Mouse (Mus musculus) c-Kit-positive CD71-negative TER-119-negative erythroid progenitor cells, embryonic 14.5 days (primary cell): ENCODE measurements around the gene Agpat1.

ENCODE experiments used
- DNase-seq: peaks from one replicate; pipeline ENCODE4 v3.0.0-alpha.2; 2013; ENCODE audit warnings: low read depth

Agpat1 gene

DNA sequence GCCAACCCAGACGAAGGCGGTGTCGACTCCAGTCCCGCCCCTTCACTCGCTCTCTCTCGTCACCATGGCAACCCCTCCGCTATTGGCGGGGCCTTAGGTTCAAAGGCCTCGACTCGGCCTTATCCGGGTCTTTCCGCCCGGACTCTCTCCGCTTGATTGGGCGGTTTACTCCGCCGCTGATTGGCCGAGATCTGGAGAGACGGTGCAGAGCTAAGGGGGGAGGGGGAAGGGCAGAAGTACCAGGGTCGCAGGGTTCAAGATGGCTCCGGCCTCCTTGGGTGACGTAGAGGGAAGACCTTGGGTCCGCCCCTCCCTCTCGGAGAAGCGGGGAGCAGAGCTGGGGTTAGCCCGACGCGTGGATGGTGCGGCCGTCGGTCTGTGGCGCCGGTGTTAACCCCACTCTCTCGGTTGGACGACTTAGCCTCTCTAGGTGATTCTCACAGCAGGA, at the start of gene Agpat1:
Agpat1 (plus strand) TSS at position 202 of the 448 bp plus-strand sequence.
- DNase-seq = peak; percentile 99

DNA sequence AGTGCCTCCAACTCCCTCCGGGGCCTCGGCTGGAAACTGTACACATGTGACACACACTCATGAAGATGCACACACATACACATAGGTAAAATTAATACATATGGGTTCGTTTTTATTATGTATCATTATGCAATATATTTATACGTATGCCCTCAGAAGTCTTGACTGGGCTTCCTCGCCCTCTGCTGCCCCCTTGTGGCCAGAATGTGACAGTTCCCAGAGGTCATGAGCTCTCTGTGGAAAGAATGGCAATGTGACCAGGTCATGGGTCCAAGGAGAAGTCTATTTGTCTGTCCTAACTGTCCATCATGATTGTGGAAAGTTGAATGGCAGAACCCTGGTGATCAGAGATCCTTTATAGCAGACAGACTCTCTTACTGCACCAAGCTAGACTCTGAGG, 48.6 kb upstream of the Agpat1 start:
- DNase-seq = peak; percentile 70

DNA sequence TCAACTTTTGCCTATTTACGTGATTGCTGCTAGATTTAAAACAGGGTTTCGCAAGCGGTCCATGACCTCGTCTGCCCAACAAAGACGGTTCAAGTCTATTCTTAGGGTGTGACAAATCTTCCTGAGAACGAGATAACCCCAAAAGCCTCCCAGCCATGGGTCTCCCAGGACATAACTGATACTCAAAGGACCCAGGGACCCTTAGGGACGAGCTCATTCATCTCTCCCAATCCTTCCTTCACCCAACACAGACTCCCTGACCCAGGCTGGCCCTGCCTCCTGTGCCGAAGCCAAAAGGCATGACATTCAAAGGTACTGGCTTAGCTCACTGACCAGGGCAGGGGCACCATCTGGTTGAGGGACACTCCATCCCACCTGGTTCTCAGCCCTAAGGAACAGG, 47.7 kb upstream of the Agpat1 start:
- DNase-seq = no peak

DNA sequence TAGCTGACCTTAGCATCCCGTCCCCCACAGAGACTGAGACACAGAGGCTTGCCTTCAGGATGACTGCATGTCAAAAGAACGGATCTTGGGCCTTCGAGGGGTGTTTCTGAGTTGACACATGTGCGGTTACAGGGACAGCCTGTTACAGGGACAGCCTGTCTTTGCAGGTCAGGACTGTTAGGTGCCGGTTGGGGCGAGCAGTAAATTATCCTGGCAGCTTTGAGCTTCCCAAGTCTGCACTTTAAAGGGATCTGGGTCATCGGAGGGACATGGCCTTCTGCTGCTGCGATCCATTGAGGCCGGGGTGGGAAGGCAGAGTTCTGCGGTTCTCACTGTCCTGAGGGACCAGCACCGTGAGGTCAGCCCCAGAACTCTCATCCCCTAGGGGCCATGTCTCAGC, 46.7 kb upstream of the Agpat1 start:
- DNase-seq = no peak

DNA sequence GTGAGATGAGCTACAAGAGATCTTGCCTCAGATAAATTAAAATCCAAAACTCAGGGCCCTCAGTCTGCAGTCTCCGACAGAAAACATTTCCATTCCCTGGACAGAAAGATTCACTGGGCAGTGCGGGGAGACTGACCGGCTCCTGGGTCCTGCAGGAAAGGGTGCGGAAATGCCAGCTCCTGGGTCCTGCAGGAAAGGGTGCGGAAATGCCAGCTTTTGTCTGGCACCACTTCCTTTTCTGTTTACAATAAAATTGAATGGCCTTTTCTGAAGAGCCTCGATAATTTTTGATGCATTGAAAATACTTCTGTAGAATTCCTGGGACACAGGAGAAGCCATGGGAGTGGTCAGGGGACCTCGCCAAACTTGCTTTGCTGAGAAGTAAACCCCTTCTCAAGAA, 44.9 kb upstream of the Agpat1 start:
- no peak for DNase-seq

DNA sequence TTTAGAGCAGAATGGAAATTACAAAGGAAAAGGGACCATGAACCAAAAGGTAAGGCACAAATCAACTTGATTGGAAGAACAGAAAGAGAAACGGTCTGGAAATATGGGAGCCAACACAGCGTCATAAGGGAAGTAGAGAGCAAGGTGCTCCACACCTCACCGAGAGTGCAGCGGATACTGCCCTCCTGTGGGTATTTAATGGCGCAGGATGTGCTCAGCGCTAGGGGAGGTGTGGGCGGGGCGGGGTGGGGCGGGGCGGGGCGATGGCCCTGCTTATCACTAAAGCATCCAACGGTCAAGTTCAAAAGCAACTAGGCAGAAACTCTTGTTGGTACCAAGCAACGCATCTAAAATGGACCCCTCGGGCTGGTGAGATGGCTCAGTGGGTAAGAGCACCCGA, 44.2 kb upstream of the Agpat1 start:
- DNase-seq = no peak

DNA sequence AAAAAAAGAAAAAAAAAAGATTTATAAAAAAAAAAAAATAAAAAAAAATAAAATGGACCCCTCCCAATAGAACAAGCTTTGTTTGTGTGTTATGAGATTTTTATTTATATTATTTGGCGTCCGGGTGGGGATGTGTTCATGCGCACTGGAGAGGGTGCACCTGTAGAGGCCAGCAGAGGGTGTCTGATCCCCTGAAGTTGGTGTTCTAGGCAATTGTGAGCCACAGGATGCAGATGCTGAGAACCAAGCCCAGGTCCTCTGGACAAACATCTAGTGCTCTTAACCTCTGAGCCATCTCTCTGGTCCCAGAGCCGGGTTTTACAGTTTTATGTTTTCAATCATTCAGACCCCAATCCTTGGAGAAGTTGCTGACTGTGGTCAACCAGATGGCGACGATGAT, 43.6 kb upstream of the Agpat1 start:
- no peak for DNase-seq

DNA sequence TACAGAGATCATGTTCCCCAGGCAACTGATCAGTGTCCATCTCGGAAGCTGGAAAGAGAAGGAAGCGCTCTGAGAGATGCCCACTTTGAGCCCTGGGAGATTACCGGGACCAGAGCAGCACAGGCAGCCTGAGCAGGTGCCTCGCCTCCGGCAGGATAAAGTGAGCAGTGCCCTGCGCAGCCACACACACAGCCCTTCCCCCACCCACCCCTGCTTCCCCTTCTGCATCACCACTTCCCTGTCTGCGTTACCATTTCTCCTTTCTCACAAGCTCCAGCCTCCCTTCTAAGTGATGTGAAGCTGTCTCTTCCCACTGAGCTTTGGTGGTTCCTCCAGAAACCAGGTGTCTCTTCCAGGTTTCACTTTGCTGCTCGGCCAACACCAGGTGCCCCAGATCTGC, 42.9 kb upstream of the Agpat1 start:
- peak; percentile 37 for DNase-seq

DNA sequence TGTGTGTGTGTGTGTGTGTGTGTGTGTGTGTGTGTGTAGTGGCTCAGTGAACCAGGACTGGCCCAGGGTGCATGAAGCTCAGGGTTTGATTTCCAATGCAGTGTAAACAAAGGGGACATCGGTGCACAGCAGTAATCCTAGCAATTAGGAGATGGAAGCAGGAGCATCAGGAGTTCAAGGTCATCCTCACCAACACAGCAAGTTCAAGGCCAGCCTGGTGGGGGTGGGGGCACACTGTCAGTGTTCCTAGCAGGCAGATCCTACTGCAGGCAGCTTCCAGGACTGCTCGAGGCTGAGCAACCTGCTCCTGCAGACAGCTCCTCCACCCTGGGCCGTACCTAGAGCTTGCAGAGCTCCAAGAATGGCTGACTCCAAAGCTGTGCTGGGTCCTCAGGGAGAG, 41.5 kb upstream of the Agpat1 start:
- DNase-seq = no peak

DNA sequence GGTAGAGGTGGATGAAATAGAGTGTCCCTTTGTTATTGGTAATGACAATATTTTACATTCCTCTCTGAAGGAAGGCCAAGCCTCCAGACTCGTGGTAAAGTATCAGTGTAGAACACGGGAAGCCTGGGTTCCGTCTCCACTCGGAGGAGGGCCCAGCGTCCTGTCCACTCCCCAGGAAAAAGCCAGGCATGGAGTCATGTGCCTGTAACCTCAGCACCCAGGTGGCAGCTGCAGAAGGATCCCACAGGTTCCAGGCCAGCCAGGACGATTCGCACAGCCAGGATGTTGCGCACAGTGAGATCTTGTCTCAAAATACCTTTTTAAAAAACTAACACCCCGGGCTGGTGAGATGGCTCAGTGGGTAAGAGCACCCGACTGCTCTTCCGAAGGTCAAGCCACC, 40.7 kb upstream of the Agpat1 start:
- no peak for DNase-seq

DNA sequence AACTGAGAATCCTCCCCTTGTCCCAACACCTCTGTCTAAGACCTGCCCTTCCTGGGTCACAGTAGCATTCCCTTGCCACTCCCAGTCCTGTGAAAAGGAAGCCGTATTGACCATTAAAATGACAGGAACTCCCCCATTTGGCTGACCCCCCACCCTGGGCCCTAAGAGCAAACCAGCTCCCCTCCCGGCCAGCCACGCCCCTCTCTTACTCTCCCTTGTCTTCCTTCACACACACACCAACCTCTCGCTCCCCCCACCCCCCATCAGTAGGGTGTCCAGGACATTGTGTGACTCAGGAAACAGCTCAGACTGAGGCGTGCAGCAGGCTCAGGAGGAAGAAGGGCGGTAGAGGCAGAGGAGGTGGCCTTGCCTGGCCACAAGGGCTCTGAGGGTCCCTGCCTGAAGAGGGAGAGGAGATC, 40.0 kb upstream of the Agpat1 start, which contains the start of gene Notch4:
Notch4 (plus strand) TSS at position 266 of the 419 bp plus-strand sequence.
- DNase-seq = no peak

DNA sequence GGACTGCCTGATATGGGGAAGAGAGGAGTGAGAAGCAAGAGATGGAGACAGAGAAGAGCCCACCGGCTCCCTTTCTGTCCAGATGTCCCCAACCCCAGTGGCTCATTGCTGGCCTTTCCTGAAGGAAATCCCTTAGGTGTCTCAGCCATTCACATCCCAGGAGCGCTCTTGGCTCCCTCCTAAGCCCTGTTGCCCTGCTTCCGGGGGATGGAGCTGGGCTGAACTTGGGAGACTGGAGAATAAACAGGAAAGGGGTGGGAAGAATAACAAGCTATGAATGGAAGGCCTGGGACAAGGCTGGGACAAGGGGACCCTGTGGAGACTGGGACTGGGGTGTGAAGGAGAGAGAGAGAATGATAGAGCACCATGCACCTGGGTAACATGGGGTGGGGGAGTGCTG, 39.3 kb upstream of the Agpat1 start:
- no peak for DNase-seq

DNA sequence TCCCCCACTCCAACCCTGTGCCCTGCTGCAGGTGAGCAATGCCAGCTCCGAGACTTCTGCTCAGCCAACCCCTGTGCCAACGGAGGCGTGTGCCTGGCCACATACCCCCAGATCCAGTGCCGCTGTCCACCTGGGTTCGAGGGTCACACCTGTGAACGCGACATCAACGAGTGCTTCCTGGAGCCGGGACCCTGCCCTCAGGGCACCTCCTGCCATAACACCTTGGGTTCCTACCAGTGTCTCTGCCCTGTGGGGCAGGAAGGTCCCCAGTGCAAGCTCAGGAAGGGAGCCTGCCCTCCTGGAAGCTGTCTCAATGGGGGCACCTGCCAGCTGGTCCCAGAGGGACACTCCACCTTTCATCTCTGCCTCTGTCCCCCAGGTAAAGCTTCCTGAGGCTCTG, 36.8 kb upstream of the Agpat1 start:
- DNase-seq = no peak

DNA sequence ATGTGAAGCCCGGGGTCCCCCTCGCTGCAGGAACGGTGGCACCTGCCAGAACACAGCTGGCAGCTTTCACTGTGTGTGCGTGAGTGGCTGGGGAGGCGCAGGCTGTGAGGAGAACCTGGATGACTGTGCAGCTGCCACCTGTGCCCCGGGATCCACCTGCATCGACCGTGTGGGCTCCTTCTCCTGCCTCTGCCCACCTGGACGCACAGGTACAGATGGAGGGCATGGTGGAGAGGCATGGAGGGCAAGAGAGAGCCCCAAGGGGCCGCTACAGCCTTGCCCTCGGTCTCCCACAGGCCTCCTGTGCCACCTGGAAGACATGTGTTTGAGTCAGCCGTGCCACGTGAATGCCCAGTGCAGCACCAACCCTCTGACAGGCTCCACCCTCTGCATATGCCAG, 35.6 kb upstream of the Agpat1 start:
- no peak for DNase-seq

DNA sequence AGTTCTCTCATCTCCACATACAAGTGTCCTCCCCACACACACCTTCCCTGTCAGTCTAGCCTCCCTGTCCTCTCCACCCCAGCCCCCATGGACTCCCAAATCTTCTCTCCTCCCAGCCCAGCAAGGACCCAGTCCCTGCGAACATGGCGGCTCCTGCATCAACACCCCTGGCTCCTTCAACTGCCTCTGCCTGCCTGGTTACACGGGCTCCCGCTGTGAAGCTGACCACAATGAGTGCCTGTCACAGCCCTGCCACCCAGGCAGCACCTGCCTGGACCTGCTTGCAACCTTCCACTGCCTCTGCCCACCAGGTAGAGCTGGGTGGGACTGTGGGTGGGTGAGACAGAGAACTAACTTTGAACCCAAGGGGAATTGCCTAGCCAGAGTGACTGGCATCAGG, 34.1 kb upstream of the Agpat1 start:
- no peak for DNase-seq

DNA sequence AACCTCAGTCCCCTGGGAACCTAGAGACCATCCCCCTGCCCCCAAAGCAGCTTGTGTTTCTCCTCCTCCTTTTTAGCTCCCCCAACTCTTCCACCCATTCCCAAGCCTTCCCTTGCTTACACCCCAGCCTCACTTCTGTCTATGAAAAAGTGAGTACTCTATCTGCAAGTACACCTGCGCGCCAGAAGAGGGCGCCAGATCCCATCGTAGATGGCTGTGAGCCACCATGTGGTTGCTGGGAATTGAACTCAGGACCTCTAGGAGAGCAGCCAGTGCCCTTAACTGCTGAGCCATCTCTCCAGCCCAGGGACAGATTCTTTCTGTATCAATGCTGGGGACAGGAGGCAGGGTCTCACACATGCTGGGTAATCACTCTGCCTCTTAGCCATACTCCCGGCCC, 32.2 kb upstream of the Agpat1 start:
- no peak for DNase-seq

DNA sequence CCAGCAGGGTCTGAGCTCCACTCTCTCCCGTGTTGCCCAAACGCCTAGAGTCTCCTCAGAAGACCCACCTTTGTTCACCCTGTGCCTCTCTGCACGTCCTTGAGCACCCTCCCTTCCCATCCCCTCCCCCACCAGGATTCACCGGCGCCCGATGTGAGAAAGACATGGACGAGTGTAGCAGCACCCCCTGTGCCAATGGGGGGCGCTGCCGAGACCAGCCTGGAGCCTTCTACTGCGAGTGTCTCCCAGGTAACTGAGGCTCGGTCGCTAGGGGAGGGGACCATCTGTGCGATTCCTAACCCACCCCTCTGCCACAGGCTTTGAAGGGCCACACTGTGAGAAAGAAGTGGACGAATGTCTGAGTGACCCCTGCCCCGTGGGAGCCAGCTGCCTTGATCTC, 31.7 kb upstream of the Agpat1 start:
- no peak for DNase-seq

DNA sequence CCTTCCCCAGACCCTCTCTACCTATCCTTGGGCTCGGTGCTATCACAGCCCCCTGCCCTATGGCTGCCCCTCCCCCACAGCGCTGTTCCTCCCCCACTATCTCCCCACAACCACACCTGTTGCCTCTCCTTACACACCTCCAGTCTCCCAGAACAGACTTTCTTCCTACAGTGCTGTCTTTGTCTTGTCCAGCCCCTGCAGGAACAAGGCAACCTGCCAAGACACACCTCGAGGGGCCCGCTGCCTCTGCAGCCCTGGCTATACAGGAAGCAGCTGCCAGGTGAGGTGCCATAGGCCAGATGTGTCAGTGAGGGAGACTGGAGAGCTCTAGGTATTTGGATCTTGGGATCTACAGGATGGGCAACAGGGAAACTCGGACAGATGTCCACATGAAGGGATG, 27.5 kb upstream of the Agpat1 start:
- DNase-seq = no peak

DNA sequence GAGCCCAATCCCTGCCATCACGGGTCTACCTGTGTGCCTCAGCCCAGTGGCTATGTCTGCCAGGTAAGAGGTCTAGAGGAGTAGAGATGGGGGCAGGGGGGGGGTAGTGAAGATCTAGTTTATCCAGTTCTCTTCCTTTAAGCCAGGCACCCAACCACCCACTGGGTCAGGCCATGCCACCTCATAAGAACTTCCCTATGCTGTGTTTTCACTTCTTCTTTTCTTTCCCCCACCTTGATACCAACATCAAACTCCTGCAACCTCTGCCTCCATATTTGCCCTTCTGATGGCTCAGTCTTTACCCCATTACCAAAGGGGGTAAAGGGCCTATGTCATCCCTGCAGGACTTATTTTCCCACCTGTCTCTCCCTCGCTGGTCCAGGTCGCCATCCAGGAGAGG, 26.0 kb upstream of the Agpat1 start:
- no peak for DNase-seq

DNA sequence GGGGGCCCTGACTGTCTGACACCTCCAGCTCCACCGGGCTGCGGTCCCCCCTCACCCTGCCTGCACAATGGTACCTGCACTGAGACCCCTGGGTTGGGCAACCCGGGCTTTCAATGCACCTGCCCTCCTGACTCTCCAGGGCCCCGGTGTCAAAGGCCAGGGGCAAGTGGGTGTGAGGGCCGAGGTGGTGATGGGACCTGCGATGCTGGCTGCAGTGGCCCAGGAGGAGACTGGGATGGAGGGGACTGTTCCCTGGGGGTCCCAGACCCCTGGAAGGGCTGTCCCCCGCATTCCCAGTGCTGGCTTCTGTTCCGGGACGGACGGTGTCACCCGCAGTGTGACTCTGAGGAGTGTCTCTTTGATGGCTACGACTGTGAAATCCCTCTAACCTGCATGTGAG, 21.5 kb upstream of the Agpat1 start:
- no peak for DNase-seq

DNA sequence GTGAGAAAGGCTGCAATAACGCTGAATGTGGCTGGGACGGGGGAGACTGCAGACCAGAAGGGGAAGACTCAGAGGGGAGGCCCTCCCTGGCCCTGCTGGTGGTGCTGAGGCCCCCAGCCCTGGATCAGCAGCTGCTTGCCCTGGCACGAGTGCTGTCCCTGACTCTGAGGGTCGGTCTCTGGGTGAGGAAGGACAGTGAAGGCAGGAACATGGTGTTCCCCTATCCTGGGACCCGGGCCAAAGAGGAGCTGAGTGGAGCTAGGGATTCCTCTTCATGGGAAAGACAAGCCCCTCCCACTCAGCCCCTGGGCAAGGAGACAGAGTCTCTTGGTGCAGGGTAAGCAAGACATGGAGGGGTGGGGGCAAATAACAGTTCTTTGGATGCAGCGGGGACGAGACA, 20.7 kb upstream of the Agpat1 start:
- no peak for DNase-seq

DNA sequence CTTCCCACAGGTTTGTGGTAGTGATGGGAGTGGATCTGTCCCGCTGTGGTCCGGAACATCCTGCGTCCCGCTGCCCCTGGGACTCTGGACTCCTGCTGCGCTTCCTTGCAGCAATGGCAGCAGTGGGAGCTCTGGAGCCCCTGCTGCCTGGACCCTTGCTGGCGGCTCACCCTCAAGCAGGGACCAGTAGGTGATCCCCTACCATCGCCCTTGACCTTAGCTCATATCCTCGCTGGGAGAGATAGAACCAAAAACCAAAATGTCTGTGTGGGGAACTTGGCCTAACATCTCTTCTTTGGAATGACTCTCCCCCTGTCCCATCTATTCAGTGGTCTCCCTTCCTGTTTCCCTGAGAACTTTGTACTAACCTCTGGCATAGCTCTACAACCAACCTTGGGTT, 20.2 kb upstream of the Agpat1 start:
- DNase-seq = no peak

DNA sequence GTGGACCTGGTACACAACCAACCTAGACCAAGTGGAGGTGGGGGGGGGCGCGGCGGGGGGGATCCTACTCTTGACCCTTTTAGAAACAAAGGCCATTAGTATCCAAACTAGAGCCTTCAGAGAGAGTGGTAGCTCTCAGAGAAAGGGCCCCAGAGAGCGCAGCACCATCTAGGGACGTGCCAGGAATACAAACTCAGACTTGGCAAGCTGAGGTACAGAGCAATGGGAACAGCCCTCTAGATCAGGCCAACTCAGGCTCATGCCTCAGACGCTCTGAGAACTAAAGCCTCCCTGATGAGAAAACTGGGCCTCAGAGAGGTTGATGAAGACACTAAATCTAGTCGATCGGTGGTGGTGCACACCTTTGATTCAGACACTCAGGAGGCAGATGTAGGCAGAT, 18.9 kb upstream of the Agpat1 start:
- no peak for DNase-seq

DNA sequence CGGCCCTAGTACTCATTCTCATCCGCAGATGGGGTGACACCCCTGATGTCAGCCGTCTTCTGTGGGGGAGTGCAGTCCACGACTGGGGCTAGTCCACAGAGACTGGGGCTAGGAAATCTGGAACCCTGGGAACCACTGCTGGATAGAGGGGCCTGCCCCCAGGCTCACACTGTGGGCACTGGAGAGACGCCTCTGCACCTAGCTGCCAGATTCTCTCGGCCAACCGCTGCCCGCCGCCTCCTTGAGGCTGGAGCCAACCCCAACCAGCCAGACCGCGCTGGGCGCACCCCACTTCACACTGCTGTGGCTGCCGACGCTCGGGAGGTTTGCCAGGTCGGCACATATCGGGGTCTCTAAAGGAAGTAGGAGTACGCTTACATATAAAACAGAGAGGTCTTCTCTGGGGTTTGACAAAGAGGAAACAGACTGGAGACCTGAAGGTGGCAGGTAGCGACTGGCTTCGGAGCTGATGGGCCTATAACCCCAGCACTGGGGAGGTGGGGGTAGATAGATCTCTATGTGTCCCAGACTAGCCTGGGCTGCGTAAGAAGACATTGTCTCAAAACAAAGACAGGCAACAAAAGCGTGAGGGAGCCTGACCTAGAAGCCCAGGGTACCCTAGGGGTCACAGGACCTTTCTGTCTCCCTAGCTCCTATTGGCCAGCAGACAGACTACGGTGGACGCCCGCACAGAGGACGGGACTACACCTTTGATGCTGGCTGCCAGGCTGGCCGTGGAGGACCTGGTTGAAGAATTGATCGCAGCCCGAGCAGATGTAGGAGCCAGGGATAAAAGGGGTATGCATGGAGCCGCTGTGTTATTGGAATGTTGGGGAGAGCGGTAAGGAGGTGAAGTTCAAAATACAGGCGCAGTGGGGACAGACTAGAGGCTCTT, 17.9 kb upstream of the Agpat1 start:
- DNase-seq = no peak
